Mouse (Mus musculus): ENCODE measurements around the gene Pakap. TPM values are rescaled to one million over a fixed set of nuclear protein-coding genes. Genes with fewer than 3 reads are reported as not detected.
A peak's percentile ranks its signal among the peaks of the same experiment; 100 is the strongest.

Gene Pakap
- total RNA-seq, 2 experiments from 2014 or later = 56.9 to 65.9 TPM

DNA sequence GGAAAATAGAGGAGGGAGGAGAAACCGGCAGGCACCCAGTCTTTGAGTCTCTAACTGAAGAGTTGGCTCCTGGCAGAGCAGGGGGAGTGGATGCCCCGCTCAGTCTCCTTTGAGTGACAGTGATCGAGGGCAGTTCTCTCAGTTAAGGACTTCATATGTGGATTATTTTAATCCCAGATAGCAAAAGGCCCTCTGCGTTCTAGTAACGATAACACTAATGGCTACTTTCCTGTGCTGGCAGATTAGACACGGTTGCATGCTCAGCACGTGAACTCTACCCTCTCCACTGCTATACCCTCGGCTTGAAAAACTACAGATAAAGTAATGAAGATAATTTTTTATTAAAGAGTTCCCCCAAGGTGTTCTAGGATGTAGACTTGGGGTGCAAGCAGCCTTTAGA lies 226.0 kb downstream of the Pakap start:
- no peak for DNase-seq (ENCODE audit: low spot score in 2 of 2)

DNA sequence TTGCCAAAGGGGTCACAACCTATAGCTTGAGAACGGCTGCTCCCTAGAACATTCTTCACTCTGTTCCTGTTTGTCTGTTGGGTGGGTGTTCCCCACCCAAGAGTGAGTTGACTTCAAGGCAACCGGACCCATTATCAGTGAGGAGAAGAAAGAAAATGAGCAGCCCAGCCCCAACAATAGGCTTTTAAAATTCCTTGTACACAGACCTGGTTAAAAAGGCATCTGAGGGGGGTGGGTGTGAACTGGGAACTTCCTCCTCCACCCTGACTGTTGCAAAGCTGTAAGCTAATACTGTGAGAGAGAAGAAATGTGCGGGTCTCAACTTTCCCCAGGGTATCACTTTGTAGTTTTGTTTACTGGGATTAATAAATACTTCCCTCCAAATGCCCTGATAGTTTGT lies 226.6 kb downstream of the Pakap start:
- DNase-seq (ENCODE audit: low spot score in 2 of 2) = no peak

DNA sequence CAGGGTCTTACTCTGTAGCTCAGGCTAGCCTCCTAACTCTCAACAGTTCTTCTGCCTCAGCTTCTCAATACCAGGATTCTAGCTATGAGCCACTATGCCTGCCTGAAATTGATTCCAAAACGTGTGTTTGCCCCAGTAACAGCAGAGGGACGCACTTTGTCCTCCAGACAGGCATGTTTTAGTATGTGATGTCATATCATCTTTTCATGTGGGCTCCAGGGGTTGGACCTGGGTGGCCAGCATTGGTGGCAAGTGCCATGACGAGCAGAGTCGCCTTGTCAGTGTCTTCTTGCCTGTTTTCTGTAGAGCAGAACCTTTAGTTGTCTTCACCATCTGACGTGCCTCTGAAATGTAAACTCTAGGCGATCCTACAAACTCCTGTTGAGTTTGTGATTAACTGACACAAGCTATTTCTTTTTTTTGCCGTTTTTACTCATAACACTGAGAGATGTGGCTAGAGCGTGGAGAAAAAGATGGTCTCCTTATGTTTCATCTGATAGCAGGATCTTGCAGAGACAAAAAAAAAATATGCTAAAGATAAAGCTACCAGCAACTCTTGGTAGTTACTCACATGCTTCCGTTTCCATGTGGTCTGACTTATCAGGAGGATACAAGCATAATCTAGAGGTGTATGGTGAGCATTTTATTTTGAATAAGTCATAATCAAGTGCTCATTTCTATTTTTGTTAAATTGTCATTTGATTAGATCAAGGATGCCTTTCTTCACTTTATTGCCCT lies 229.7 kb downstream of the Pakap start:
- DNase-seq (ENCODE audit: low spot score in 2 of 2) = no peak

DNA sequence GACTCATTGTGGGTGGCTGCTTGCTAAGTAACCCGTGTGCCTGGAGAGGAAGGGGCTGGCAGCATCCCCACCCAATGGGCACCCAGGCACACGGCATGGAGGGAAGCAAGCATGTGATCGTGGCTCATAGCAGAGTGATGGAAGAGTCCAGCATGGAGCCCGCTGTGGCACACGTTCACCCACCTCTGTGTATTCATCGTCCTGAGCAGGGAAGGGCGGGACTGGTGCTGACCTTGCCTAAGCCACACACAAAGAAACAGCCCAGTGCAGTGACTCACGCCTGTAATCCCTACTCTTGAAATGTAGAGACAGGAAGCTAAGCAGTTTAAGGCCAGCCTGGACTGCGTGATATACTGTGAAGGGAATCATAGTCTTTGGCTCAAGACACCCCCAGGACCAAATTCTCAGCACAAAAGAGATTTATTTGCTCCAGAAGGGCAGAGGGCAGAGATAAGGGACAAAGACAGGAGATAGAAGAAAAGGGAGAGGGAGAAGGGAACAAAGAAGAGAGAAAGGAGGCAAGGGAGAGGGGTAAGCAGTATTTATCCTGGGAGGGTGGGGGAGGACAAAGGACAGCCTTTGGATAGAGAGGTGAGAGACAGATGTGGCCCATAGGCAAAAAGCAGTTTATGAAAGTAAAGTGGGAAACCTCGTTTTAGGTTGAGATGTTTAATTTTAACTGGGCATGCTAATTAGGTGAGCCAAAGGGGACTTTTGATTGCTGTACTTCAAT lies 230.5 kb downstream of the Pakap start:
- peak in 1 of 2 experiments; percentile 49 for DNase-seq (ENCODE audit: low spot score in 2 of 2)

DNA sequence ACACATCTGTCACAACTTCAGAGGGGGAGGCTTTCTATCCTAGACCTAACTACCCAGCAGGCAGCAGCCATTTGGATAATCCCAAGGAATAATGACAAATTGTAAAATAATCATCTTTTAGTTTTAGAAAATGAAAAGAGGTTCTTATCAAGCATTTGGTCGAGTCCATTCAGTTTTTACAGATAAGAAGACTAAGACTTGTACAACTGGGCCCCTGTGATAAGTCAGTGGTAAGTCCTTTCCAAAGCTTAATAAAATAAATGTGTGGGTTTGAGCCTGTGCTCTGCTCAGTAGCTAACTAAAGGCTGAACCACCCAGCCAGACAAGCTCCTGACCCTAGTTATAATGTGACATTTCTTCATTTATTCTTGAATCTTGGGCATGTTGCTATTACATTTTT lies 231.3 kb downstream of the Pakap start:
- no peak for DNase-seq (ENCODE audit: low spot score in 2 of 2)

DNA sequence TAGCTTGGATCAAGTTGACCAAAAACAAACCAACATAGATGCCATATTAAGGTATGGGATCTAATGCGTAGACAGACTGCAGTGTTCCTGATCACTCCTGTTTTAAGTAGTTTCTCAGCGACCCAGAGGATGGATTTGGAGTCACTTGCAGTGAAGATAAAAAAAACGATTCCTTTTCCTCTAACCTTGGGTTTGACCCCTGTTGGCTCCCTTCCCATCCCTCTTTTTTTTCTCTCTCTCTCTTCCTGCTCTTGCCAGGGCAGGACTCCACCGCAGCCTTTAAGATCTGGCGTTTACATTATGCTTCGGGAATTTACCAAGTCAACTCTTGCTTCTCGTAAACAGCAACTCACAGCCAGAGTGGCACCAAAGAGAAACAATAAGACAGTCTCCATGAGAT lies 233.3 kb downstream of the Pakap start:
- DNase-seq (ENCODE audit: low spot score in 2 of 2) = no peak

DNA sequence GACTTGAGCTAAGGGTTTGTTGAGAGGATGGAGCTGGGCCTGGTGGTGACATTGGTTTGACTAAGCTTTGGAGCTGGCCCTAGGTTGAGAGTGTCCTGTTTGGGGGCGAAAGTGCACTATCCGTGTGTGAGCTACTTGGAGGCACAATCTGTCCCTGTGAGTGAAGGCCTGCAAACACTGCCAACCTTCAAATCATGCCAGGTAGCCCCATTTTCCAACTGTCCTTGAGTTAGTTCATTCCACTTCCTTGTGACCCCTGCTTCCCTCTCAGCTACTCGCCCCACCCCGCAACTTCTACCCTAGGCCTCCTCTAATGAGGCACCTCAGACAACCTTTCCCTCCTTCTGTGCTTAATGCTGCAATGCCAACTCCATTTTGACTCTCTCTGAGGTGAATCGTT lies 234.0 kb downstream of the Pakap start:
- DNase-seq (ENCODE audit: low spot score in 2 of 2) = no peak

DNA sequence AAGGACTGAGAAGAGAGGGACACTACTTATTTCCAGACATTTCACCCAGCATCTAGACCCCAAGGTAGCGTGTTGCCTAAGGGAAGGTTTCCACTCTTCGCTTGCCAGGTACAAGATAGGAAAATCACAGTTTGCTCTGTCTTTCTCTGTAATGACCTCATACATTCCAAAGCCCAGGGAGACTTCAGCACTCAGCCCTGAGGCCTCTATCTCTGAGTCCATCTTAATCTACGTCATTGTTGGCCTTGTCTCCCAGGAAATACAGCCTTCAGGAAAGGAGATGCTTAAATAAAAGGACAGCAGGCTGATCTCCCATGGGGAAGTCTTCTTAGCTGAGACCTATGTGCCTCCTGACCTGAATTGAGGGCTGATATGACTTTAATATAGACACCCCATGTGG lies 234.4 kb downstream of the Pakap start:
- DNase-seq (ENCODE audit: low spot score in 2 of 2) = no peak

DNA sequence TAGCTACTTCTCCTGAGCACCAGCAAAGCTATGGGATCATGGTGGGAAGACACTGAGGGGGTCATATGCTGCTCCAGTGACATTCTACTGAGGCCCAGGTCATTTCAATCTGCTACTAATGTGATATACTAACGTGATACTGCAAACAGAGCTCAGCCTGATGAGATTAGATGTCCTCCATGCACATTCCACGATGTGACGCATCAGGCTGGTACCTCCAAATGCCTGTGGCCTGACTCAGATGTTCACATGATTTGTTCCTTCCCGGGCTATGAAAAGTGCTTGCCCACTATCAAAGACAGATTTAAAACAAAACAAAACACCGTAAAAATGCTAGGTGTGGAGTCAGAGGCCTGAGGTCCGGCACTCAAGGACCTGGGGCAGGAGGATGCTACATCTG lies 236.9 kb downstream of the Pakap start:
- DNase-seq (ENCODE audit: low spot score in 2 of 2) = no peak

DNA sequence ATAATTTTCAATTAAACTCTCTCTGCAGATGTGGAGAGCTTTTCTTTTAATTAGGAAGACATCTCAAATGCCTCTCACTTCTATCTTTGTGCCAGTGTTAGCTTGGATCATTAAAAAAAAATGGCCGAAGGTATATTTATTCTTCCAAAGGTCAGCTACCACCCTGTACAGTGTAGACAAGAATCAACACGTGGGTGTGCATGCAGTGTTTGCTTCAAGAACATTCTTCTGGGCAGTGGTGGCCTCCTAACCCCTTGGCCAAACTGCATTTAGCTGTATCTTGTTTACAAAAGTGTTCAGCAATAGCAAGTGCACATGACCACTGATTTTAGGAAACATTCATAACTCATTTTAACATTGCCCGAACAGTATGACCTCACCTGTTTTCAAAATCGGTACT lies 241.5 kb downstream of the Pakap start:
- DNase-seq (ENCODE audit: low spot score in 2 of 2) = no peak

DNA sequence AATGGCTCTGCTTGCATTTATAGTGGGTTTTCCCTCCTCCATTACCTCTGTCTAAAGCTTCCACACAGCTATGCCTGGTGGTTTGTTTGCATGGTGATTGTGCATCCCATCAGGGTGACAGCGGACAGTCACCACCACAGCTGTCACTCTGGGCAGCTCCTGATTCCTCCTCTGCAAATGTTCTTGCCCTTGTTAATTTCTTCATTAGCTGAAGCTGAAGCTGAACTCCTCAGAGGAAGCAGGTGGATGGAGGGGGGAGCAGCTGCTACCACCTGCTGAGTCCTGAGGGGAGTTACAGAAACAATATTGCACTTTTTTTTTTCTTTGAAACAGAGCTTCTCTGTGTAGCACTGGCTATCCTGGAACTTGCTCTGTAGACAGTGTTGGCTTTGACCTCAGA lies 244.1 kb downstream of the Pakap start:
- DNase-seq (ENCODE audit: low spot score in 2 of 2) = no peak

DNA sequence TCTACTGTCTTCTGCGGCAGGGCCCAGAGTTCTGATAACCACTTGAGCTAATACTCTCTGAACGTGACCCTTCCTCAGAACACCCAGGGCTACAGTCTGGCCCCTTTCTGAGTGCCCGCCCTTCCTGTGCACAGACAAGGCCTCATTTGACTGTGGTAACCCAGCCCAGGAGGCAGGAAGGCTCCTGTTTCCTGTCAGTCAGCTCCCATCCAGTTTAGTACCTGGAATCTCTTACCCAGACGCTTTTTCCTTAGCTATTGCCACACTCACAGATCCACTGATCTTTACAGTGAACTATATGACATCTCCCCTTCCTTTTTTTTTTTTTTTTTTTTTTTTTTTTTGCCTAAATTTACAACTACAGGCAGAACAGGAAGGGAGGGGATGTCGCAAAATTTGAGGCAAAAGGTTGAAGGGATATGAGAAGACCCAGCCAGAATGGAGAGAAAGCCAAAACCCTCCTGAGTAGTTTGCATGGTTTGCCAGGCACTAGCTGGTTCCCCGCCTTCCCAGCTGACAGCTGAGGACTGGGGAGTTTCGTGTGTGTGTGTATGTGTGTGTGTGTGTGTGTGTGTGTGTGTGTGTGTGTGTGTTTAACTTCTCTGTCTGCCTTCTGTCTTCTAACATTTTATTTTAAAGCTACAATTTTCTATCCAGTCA lies 245.1 kb downstream of the Pakap start:
- no peak for DNase-seq (ENCODE audit: low spot score in 2 of 2)

DNA sequence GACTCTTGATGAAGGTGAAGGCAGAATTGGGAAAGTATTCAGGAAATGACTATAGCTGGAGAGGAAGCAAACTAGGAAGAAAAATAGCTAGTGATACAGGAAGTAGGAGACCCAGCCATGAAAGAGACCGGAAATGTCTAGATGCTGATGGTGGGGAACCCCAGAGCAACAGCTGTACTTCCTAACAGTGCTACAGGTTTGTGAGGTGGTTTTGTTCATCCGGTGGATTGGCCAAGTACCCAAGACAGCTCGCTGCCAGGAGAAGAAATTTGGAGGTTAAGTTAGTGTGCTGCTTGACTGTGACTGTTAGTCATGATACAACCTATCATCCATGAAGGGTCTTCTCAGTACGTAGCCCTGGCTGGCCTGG lies 245.6 kb downstream of the Pakap start:
- DNase-seq (ENCODE audit: low spot score in 2 of 2) = no peak

DNA sequence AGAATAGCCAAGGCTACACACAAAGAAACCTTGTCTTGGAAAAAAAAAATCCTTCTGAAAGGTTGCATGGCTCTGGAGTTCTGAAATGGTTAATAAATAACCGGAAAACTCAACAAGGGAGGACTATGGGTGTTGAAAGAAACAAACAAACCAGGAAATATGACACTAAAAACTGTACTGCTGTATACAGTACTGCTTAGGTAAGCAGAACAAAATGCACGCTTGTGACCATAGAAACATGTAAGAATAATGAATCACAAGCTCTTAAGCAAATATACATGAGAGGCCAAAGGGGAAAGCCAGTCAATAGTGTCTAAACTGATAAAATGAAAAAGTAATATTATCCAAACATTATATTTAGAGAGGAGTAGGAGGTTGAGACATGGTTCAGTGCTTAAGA lies 247.4 kb downstream of the Pakap start:
- no peak for DNase-seq (ENCODE audit: low spot score in 2 of 2)

DNA sequence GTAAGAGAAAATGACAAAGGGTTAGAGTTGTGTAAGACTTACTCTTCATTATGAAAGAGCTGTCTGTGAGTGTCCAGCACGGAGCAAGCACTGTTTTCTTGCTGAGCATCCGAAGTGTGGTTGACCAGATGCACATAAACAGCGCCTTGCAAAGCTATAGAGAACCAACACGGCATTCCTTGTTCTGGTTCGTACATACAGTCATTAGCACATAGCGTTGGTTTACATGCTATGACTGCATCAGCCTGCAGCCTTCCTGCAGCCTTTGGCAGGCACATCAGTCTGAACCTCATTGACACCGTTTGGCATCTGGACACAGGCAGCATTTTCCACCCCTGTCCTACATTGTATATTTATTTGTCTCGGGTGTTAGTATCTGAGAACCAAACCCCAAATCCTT lies 248.2 kb downstream of the Pakap start:
- no peak for DNase-seq (ENCODE audit: low spot score in 2 of 2)

DNA sequence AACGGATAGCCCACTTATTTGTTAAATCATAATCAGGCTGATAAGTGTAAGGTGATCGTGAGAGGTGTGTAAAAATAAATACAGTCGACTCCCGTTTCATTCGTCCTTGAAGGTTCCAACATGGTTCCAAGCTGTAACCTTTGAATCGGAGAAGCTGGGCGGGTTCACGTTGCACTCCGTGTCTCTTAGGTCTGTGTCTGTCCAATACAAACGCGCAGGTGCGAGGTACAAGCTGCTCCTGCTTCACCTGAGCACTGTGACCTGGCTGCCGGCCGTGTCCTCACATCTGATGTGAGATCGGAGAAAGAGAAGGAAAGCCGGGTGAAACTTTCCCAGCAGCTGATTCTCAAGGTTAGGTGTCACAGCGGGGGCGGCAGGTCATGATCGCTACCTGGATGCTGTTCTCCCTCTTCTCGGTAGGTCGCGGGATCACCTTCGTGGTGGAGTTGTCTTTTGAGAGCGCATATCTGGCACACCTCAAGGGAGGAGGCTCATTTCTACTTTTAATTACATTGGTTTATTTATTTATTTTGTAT lies 252.9 kb downstream of the Pakap start:
- no peak for DNase-seq (ENCODE audit: low spot score in 2 of 2)

DNA sequence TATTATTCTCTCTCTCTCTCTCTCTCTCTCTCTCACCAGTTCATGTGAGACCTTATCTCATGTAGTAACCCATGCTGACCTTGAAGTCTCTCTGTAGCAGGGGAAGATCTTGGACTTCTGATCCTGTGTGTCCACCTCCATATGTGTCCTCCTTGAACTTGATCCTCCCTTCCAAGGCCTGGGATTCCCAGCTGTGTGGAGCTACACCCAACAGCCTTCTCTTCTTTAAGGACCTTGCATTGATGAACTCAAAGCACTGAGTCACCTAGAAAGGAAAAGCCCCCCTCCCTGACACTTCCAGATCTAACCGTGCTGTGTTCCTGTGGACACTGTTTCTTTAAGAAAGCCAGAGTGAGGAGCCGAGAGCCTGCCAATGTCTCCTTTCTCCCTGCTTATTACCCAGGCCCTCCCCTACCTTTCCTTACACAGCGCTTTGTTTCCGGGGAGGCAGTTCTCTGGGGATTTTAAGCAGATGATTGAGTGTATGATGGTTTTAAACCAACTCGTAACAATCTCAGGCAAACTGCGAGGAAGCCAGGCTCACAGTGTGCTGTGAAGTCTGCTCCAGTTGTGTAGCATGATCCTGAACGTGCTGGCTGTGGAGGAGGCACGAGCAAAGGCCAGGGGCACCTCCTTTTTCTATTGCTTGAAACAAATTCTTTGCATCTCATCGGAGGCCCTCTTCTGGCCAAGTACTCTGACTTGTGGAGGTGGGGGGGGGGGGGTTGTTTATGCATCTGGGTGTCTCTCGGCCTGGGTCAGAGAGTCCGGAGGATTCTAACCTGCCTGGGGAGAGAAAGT lies 253.8 kb downstream of the Pakap start:
- no peak for DNase-seq (ENCODE audit: low spot score in 2 of 2)

DNA sequence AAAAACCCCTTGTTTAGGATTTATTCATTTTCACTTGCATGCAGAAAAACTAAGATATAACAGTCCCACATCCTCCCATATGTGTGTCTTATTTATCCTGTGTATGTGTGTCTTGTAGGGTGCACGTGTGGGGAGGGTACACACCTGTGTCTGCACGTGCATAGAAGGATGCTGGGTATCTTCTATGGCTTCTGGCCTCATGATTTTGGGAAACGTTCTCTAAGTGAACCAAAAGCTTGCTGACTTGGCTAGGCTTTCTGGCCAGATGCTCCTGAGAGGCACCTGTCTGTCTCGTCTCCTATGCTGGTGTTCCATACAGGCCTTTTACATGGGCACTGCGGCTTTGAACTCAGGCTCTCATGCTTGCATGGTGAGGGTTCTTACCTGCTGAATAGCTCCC lies 254.7 kb downstream of the Pakap start:
- no peak for DNase-seq (ENCODE audit: low spot score in 2 of 2)

DNA sequence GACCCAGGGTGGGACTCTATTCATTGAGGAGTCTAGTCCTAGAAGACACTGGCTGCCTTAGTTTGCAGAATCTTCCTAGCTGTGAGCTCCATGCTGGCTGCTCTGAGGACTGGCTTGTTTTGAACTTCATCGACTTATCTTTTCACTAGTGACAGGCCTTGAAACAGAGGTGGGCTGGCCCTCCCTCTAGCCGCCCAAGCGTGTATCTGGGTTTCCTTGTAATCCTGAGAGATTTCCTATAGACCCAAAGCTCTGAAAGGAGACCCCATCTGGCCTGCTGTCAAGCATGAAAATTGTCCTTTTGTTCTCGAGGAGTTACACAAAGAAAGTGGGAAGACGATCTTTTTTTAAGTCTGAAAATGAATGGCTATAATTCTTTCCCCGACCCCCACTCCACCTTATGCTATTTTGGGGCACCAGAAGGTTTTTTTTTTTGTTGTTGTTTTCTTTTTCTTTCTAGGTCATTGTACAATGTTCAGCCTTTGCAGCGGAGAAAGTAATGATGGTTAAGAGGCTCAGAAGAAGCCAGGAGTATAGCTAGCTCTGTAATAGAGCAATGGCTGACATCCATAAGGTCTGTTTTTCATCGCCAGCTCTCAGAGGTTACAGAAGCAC lies 256.8 kb downstream of the Pakap start:
- no peak for DNase-seq (ENCODE audit: low spot score in 2 of 2)

DNA sequence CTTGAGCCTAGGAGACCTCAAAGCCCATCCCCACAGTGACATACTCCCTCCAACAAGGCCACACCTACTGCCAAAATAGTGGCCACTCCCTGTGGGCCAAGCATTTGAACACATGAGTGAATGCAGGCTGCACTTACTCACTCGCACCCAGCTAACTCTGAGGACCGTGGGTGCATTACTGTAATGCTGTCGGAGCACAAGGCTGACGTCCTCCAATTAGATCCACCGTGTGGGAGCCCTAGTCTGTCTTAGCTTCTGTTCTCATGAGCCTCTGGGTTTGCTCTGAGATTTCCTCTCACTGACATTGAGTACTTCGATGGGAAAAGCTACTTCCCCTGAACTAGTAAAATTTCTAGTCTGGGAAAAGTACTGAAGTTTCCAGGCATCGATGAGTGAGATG lies 258.3 kb downstream of the Pakap start:
- no peak for DNase-seq (ENCODE audit: low spot score in 2 of 2)

DNA sequence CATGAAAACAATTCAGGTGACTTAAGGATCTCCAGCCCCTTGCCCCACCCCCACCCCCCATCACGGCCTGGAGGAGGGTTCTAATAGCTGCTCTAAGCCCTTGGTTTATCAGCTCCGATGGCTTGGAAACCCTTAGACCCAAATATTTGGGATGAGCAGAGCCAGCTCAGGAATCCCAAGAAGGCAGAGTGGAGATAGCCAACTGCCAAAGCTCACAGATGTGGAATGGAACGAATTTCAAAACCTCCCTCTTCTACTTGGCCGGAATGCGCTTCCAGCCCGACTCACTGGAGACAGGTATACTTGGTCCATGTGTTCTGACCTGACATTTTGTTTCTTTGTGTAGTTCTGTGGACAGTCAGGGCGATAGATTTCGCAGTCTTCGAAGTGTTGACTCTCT lies 261.2 kb downstream of the Pakap start:
- DNase-seq (ENCODE audit: low spot score in 2 of 2) = no peak
